Mouse (Mus musculus) heart, adult 8-10 months (tissue): ENCODE measurements at regions not wholly inside any gene's neighbourhood (a gene's known extent, or its start where the extent isn't known, plus 50 kb on each side); places are given as distances from the start of the nearest gene placed in this dataset.

Experiments used
- DNase-seq: peaks from one replicate; pipeline ENCODE4 v3.0.0; 2022; ENCODE audit warnings: low spot score

- no peak for DNase-seq
Observed at GRCm38 (mm10) chr4:123991223-123991622, 73.4 kb upstream of the 4930535I16Rik start.

DNA sequence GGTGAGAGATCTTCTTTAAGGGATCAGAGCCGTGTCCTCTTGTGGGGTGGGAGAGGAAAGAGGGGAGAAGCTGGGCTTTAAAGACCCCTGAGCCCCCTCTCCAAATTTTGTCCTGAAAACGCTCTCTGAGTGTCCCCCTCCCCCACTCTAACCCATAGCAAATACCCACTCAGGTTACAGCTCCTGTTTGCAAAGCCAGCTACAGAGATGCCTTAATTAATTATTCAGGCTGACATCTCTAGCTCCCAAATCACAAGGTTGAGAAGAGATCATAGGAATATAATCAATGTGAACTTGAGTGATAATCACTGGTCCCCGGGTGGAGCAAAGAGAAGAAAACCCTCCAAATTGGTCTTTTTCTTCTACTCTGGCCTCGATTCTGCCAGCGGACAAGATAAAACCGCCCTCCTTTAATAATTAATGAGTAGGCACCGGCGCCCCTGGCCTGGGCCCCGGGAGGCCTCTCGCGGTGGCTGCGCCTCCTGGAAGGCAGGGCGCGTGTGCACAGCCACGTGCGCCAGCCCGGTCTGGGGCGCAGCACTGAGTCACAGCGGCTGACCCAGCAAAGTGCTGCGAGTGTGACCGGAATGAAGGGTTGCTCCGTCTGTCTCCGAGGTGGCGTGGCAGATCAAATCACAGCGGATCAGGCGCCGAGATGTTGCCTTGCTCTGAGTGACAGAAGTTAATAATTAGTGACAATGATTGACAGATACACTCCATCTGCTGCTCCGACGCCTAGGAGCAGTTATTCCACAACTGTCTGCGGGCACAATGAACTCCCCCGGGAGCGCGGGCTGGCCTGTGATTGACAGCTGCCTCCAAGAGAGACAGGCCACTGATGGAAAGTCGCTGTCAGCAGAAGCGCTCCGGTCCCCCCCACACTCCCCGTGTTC, 72.7 kb upstream of the 4930535I16Rik start:
- peak; percentile 8 for DNase-seq
